Mouse (Mus musculus): ENCODE results near the gene Aoc2.

- TF ChIP-seq CTCF (IDR thresholded peaks at IDR 0.05; ENCODE audit: low read depth) = no peak
- TF ChIP-seq EP300 (optimal IDR thresholded peaks at IDR 0.05) = no peak
Measured at GRCm38 (mm10) chr11:101374421-101374938, 49.6 kb downstream of the Aoc2 start.
